Mouse (Mus musculus) brain, embryonic 14.5 days (tissue): ENCODE data around the gene Efcab11.

Experiments used
- CTCF ChIP-seq: fragments of 200-500 bp; IDR thresholded peaks from 2 replicates; pipeline ENCODE4 v1.5.1; 2012; ENCODE audit warnings: inconsistent platforms, mild to moderate bottlenecking, moderate library complexity, borderline replicate concordance; ENCODE audit not compliant: insufficient read depth, insufficient read length; ENCODE audit errors: extremely low read depth
- POLR2A ChIP-seq: fragments of 200-500 bp; IDR thresholded peaks from 2 replicates; pipeline ENCODE4 v1.6.1; 2012; ENCODE audit warnings: mild to moderate bottlenecking, inconsistent platforms, borderline replicate concordance; ENCODE audit not compliant: poor library complexity, insufficient read depth, insufficient read length, severe bottlenecking; ENCODE audit errors: extremely low read depth

DNA sequence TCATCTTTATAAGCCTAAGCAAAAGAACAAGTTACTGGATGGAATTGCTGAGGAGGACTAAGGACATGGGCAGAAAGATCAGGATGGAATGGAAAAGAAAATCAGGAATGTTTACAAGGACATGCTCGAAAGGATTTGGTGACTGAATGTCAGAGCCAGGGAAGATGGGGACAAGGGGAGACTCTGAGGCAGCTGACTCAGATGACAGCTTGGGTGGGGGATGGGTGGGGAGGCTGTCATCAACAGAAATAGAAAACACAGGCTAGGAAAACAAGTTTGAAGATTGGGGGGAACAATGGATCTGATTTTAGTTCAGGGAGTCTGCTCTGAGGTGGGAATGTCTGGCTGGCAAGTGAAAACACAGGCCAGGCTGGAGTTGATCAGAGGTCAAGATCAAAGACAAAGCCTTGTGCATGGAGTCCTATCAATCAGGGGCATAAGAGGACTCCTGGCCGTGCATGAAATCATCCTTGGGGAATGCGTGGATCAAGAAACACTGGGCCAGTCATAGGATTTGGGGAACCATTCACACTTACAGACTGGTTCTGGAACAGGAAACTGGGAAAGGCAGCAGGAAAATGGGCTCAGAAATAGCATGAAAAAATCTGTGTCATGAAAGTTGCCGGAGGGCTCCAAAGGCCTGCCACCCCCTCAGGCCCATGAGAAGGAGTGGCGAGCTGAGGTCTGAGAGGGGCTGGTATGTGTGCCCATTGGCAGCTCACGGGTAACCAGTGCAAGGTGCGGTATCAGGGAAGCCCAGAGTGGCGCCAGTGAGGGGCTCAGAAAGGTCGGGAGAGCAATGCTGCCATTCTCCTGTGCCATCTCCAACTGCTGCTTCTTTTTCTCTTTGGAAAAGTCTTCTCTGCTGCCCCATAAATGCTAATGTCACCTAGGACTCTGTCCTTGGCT is 168.9 kb downstream of the Efcab11 start:
- TF ChIP-seq POLR2A (no peak), CTCF (no peak)
